Mouse (Mus musculus): Measurements from ENCODE around the gene Snx25. TPM values are rescaled to one million over a fixed set of nuclear protein-coding genes. Genes with fewer than 3 reads are reported as not detected.
"Not testable (repeated sequence)": the region's sequence is repeated elsewhere in the genome, so short reads cannot be mapped to it uniquely, and the experiment has no call there.

The Snx25 gene
- total and polyA plus RNA-seq, 2 experiments from 2014 or later: 10.5 to 50.3 TPM

DNA sequence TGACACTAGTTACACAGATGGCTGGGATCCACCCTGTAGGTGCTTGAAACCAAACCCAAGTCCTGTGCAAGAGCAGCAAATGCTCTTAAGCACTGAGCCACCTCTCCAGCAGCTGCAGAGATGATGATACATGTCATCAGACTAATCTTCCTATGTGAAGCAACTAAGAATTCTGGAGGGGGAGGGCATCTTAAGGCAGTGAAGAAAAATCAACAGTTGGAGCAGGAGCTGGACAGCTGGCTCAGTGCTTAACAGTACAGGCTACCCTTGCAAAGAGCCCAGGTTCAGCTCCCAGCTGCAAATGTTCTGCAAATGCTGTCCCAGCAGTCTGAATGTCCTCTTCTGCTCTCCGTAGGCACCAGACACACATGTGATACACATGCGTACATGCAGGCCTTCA is 29.5 kb downstream of the Snx25 start:
- Histone ChIP-seq H3K4me1 (ENCODE audit: insufficient read depth, low read length) (no peaks in the 10 kb centered on the region), H3K4me3 (ENCODE audit: low read depth, low read length) (no peak overlapping the region), H3K9ac (replicated peaks; ENCODE audit: low read length, poor library complexity, severe bottlenecking) (no peak overlapping the region), H3K4me2 (ENCODE audit: low read depth, low read length, poor library complexity, severe bottlenecking) (no peak overlapping the region), H3K9me3 (ENCODE audit: low read length) (no peaks in the 10 kb centered on the region), H3K27me3 (ENCODE audit: insufficient read depth, low read length) (no peaks in the 10 kb centered on the region), H3K27ac (ENCODE audit: low read depth, low read length) (no peak overlapping the region), H3K36me3 (ENCODE audit: insufficient read depth, low read length) (no peaks in the 10 kb centered on the region; the same call in 1 of the 2 replicates)
- DNase-seq (ENCODE audit: low spot score): no peak
- ATAC-seq (ENCODE audit: low FRiP score): no peak
- TF ChIP-seq CTCF (IDR thresholded peaks at IDR 0.05): no peak
- WGBS: 97% methylated on average over 2 of the region's 2 CpGs

DNA sequence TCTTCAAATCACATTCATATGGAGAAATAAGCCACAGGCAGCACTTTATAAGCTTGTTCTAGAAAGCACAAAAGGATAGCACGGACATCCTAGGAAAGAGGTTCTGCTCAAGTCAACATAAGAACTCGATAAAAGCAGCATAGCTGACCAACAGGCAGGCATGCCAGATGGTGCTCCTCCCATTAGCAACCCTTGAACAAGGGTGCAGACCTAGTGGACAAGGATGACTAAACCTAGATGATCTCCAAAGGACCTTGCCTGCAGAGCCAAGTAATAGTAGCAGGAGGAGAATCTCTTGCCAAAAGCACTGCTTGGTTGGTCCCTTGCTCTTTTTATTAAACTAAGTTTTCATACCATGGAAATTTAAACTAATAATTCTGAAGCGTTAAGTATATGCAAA is 32.8 kb downstream of the Snx25 start:
- Histone ChIP-seq H3K9me3 (ENCODE audit: low read length) (no peaks in the 10 kb centered on the region), H3K4me3 (ENCODE audit: low read depth, low read length) (no peak overlapping the region), H3K9ac (replicated peaks; ENCODE audit: low read length, poor library complexity, severe bottlenecking) (no peak overlapping the region), H3K36me3 (ENCODE audit: insufficient read depth, low read length) (peaks cover 11% of the 10 kb centered on the region), H3K27ac (ENCODE audit: low read depth, low read length) (no peak overlapping the region), H3K4me1 (ENCODE audit: insufficient read depth, low read length) (no peaks in the 10 kb centered on the region), H3K4me2 (ENCODE audit: low read depth, low read length, poor library complexity, severe bottlenecking) (no peak overlapping the region), H3K27me3 (ENCODE audit: insufficient read depth, low read length) (no peaks in the 10 kb centered on the region)
- no peak for ATAC-seq (ENCODE audit: low FRiP score)
- no peak for TF ChIP-seq CTCF (IDR thresholded peaks at IDR 0.05)
- WGBS: 91% methylated on average over 3 of the region's 3 CpGs
- no peak for DNase-seq (ENCODE audit: low spot score)

DNA sequence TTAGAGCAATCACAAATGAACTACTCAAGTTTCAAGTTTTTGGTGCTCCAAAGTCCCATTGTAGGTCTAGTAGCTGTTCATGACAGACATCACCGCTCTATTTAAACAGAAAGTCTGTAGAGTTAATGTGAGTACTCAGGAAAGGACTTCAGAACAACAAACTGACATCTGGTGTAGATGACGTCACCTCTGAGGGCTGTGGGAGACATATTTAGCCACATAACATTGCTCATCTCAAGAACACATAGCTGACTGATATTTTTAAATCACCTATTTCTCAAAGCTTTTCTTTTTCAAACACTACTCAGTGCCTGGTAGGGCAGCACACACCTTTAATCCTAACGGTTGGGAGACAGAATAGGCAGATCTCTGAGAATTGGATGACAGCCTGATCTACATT is 34.8 kb downstream of the Snx25 start:
- Histone ChIP-seq H3K27me3 (ENCODE audit: insufficient read depth, low read length) (no peaks in the 10 kb centered on the region), H3K9ac (replicated peaks; ENCODE audit: low read length, poor library complexity, severe bottlenecking) (no peak overlapping the region), H3K4me2 (ENCODE audit: low read depth, low read length, poor library complexity, severe bottlenecking) (no peak overlapping the region), H3K9me3 (ENCODE audit: low read length) (no peaks in the 10 kb centered on the region), H3K36me3 (ENCODE audit: insufficient read depth, low read length) (peaks cover 11% of the 10 kb centered on the region), H3K4me1 (ENCODE audit: insufficient read depth, low read length) (no peaks in the 10 kb centered on the region), H3K4me3 (ENCODE audit: low read depth, low read length) (no peak overlapping the region), H3K27ac (ENCODE audit: low read depth, low read length) (no peak overlapping the region)
- no peak for TF ChIP-seq CTCF (IDR thresholded peaks at IDR 0.05)
- DNase-seq (ENCODE audit: low spot score) (no peak), ATAC-seq (ENCODE audit: low FRiP score) (no peak)
- 89% methylated on average over 3 of the region's 3 CpGs for WGBS

DNA sequence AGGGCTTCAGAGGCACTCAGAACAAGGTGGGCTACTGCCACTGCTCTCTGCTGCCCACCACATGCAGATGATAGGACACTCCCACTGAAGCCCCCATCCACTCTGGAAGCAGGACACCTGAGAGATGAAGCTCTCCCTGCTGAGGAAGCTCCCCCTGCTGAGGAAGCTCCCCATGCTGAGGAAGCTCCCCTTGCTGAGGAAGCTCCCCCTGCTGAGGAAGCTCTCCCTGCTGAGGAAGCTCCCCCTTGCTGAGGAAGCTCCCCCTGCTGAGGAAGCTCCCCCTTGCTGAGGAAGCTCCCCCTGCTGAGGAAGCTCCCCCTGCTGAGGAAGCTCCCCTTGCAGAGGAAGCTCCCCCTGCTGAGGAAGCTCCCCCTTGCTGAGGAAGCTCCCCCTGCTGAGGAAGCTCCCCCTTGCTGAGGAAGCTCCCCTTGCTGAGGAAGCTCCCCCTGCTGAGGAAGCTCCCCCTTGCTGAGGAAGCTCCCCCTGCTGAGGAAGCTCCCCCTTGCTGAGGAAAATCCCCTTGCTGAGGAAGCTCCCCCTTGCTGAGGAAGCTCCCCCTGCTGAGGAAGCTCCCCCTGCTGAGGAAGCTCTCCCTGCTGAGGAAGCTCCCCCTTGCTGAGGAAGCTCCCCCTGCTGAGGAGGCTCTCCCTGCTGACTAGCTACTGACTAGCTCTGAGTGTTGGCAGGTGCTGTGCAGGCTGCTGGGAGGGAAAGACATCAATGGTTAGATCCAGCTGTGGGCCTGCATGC is 38.4 kb downstream of the Snx25 start:
- H3K9me3 ChIP-seq (ENCODE audit: low read length); DNase-seq (ENCODE audit: low spot score); H3K4me2 ChIP-seq (ENCODE audit: low read depth, low read length, poor library complexity, severe bottlenecking); H3K9ac ChIP-seq (replicated peaks; ENCODE audit: low read length, poor library complexity, severe bottlenecking); H3K27me3 ChIP-seq (ENCODE audit: insufficient read depth, low read length); ATAC-seq (ENCODE audit: low FRiP score); H3K4me1 ChIP-seq (ENCODE audit: insufficient read depth, low read length); H3K4me3 ChIP-seq (ENCODE audit: low read depth, low read length); H3K27ac ChIP-seq (ENCODE audit: low read depth, low read length): not testable (repeated sequence)
- peaks cover 11% of the 10 kb centered on the region for H3K36me3 ChIP-seq (ENCODE audit: insufficient read depth, low read length)

DNA sequence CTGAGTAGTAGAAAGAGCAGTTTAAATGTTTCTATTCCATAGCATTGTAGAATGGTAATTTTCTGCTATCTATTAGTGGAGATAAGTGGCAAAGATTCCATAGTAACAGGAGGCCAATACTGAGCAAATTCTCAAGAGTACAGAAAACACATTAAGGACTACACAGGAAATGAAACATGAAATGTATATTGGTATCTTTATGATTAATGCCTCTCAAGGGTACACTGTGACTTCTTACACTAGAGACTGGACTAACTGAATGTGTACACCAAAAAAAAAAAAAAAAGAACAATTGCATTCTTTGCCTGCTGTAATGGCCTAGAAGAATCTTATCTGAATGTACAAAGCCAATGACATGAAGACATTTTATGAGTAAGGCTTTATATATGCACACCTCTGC is 44.3 kb downstream of the Snx25 start:
- DNase-seq (ENCODE audit: low spot score): no peak
- ATAC-seq (ENCODE audit: low FRiP score): no peak
- no peaks in the 10 kb centered on the region for H3K4me1 ChIP-seq (ENCODE audit: insufficient read depth, low read length)
- H3K27ac ChIP-seq (ENCODE audit: low read depth, low read length): no peak overlapping the region
- H3K27me3 ChIP-seq (ENCODE audit: insufficient read depth, low read length): no peaks in the 10 kb centered on the region
- H3K9me3 ChIP-seq (ENCODE audit: low read length): no peaks in the 10 kb centered on the region
- H3K36me3 ChIP-seq (ENCODE audit: insufficient read depth, low read length): peaks cover 5% of the 10 kb centered on the region; the same call in 1 of the 2 replicates
- TF ChIP-seq CTCF (IDR thresholded peaks at IDR 0.05): no peak
- no peak overlapping the region for H3K4me2 ChIP-seq (ENCODE audit: low read depth, low read length, poor library complexity, severe bottlenecking)
- H3K9ac ChIP-seq (replicated peaks; ENCODE audit: low read length, poor library complexity, severe bottlenecking): no peak overlapping the region
- no peak overlapping the region for H3K4me3 ChIP-seq (ENCODE audit: low read depth, low read length)

DNA sequence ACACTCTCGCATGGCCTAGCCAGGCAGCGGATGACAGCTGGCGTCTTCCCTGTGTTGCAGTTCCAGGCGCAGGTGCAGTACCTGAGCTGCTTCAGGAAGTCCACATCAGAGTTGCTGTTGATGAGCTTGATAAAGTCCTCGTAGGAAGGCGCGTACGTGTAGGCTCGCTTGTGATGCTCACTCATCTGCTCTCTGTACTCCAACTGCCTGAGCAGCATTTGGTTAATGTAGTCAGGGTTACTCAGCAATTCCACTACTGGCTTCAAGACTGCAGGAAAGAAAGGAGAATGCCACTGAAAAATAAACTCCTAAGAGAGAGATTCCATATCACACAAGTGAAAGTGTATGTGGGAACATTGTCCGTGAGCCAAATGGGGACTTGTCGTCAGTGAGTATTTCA is 48.5 kb downstream of the Snx25 start:
- peaks cover 8% of the 10 kb centered on the region for H3K36me3 ChIP-seq (ENCODE audit: insufficient read depth, low read length)
- H3K9ac ChIP-seq (replicated peaks; ENCODE audit: low read length, poor library complexity, severe bottlenecking): no peak overlapping the region
- TF ChIP-seq CTCF (IDR thresholded peaks at IDR 0.05): no peak
- no peak overlapping the region for H3K4me2 ChIP-seq (ENCODE audit: low read depth, low read length, poor library complexity, severe bottlenecking)
- ATAC-seq (ENCODE audit: low FRiP score) (no peak), DNase-seq (ENCODE audit: low spot score) (no peak)
- H3K27me3 ChIP-seq (ENCODE audit: insufficient read depth, low read length): no peaks in the 10 kb centered on the region
- H3K4me3 ChIP-seq (ENCODE audit: low read depth, low read length): no peak overlapping the region
- no peak overlapping the region for H3K27ac ChIP-seq (ENCODE audit: low read depth, low read length)
- H3K4me1 ChIP-seq (ENCODE audit: insufficient read depth, low read length): no peaks in the 10 kb centered on the region
- no peaks in the 10 kb centered on the region for H3K9me3 ChIP-seq (ENCODE audit: low read length)
- 95% methylated on average over 11 of the region's 11 CpGs for WGBS
